Mouse (Mus musculus): Measurements from ENCODE around the gene Mcm2.

DNA sequence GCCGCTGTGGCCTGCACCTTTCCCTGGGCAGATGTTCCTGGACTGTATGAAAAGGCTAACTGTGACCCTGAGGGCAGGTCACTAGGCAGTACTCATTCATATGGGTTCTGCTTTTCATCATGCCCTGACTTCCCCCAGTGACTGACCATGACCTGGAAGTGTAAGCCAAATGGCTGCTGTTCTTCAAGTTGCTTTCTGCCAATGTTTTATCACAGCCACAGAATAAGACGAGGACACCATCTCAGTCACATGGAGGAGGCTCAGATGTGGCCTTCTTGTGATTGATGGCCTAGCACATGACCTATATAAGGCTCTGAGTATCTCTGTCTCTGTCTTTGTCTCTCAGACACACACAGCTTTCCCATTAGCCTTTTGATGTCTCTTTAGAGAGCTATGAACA is 51.0 kb downstream of the Mcm2 start:
- TF ChIP-seq TAL1 (IDR thresholded peaks at IDR 0.05; ENCODE audit: low read length), result no peak
- TF ChIP-seq GATA1 (IDR thresholded peaks at IDR 0.05; ENCODE audit: low read length), result no peak
